Comparison of ENCODE assay signal across 19 mouse cellular contexts in the genomic region with DNA sequence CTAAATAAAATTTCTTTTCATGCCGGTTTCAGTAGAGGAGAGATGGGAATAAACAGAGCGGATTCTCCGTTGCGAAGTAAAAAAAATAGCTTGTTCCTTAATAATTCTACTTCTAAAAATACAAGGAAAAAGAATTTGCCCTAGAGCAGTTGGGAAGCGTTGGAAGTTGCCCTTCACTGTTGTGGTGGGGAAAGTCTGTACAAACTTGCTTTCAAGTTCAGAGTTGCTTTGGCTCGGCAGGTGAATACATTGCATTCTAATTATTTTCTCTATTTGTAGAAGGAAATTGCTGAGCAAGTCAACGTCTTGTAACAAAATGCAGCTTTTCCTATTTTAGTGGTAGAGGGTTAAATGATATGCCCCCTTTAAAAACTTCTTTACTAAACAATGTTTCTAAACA. TPM values are rescaled to one million over a fixed set of nuclear protein-coding genes. Genes with fewer than 3 reads are reported as not detected.
A peak's percentile ranks its signal among the peaks of the same experiment; 100 is the strongest.
DNase-seq lines count a peak whose midpoint lies in the region; ATAC-seq and TF ChIP-seq lines count a peak whose summit lies in the region.
"Had no signal": no experiment of that assay in that cellular context is flagged by ENCODE, and none has a peak within 500 bp of the region (broad histone marks: within the 10 kb centered on the region; RNA-seq: fewer than 3 reads in every experiment).

No protein-coding gene starts in this region.

- H3K27me3 ChIP-seq in lung, postnatal 0 days (replicated peaks; ENCODE audit: insufficient read depth, low read length) = no peaks in the 10 kb centered on the region
- no peaks in the 10 kb centered on the region for H3K27me3 ChIP-seq in hindbrain, embryonic 16.5 days (replicated peaks; ENCODE audit: control insufficient read depth, insufficient read depth, low read length)
- no peaks in the 10 kb centered on the region for H3K27me3 ChIP-seq in neural tube, embryonic 15.5 days (replicated peaks)
- H3K27me3 ChIP-seq: embryonic facial prominence, embryonic 15.5 days; liver, embryonic 15.5 days had no signal

- TF ChIP-seq EP300 in lung, postnatal 0 days (IDR thresholded peaks at IDR 0.05) = no peak

- no peak for TF ChIP-seq POLR2A in lung, adult 2 months (IDR thresholded peaks at IDR 0.05; ENCODE audit: borderline replicate concordance, extremely low read depth, low read depth, low read length)

- H3K36me3 ChIP-seq in lung, postnatal 0 days (ENCODE audit: insufficient read depth, low read length) = no peaks in the 10 kb centered on the region
- H3K36me3 ChIP-seq in hindbrain, embryonic 16.5 days (ENCODE audit: control insufficient read depth, insufficient read depth, low read length) = no peaks in the 10 kb centered on the region
- H3K36me3 ChIP-seq in neural tube, embryonic 15.5 days = no peaks in the 10 kb centered on the region
- H3K36me3 ChIP-seq: G1E; limb, embryonic 10.5 days; liver, embryonic 15.5 days had no signal

- H3K4me3 ChIP-seq in lung, postnatal 0 days (ENCODE audit: low read depth, low read length) = peak overlapping the region; percentile 4; the same call in 1 of the 2 replicates
- peak overlapping the region; percentile 33 for H3K4me3 ChIP-seq in hindbrain, embryonic 16.5 days (ENCODE audit: low read length)
- H3K4me3 ChIP-seq in neural tube, embryonic 15.5 days (replicated peaks) = peak overlapping the region; percentile 36
- H3K4me3 ChIP-seq in lung, adult 2 months (replicated peaks; ENCODE audit: extremely low read depth, low read depth, low read length) = no peak overlapping the region
- H3K4me3 ChIP-seq: embryonic facial prominence, embryonic 15.5 days; limb, embryonic 10.5 days; liver, embryonic 15.5 days had no signal

- H3K4me2 ChIP-seq in lung, postnatal 0 days (replicated peaks; ENCODE audit: low read depth, low read length) = no peak overlapping the region; the same call in 1 of the 2 replicates
- peak overlapping the region; percentile 45 for H3K4me2 ChIP-seq in hindbrain, embryonic 16.5 days (ENCODE audit: low read length)
- H3K4me2 ChIP-seq in neural tube, embryonic 15.5 days = peak overlapping the region; percentile 53
- H3K4me2 ChIP-seq: embryonic facial prominence, embryonic 15.5 days; liver, embryonic 15.5 days had no signal

- no peak overlapping the region for H3K9ac ChIP-seq in lung, postnatal 0 days (replicated peaks; ENCODE audit: low read depth)
- H3K9ac ChIP-seq in hindbrain, embryonic 16.5 days (ENCODE audit: low read depth, low read length) = peak overlapping the region; percentile 48
- peak overlapping the region; percentile 47 for H3K9ac ChIP-seq in neural tube, embryonic 15.5 days (replicated peaks)
- H3K9ac ChIP-seq: embryonic facial prominence, embryonic 15.5 days; liver, embryonic 15.5 days had no signal

- TF ChIP-seq CTCF in lung, postnatal 0 days (IDR thresholded peaks at IDR 0.05) = no peak
- no peak for TF ChIP-seq CTCF in lung, adult 2 months (IDR thresholded peaks at IDR 0.05; ENCODE audit: insufficient read depth, low read length)

- no peaks in the 10 kb centered on the region for H3K9me3 ChIP-seq in lung, postnatal 0 days (ENCODE audit: low read length)
- H3K9me3 ChIP-seq in hindbrain, embryonic 16.5 days (ENCODE audit: control insufficient read depth, low read length) = no peaks in the 10 kb centered on the region
- no peaks in the 10 kb centered on the region for H3K9me3 ChIP-seq in neural tube, embryonic 15.5 days (replicated peaks)
- H3K9me3 ChIP-seq: embryonic facial prominence, embryonic 15.5 days; limb, embryonic 10.5 days; liver, embryonic 15.5 days had no signal

- H3K4me1 ChIP-seq in lung, postnatal 0 days (ENCODE audit: insufficient read depth, low read depth, low read length) = no peaks in the 10 kb centered on the region
- peaks cover 4% of the 10 kb centered on the region for H3K4me1 ChIP-seq in hindbrain, embryonic 16.5 days (ENCODE audit: control insufficient read depth, insufficient read depth, low read depth, low read length)
- H3K4me1 ChIP-seq in neural tube, embryonic 15.5 days = peaks cover 4% of the 10 kb centered on the region; the same call in 1 of the 2 replicates
- no peaks in the 10 kb centered on the region for H3K4me1 ChIP-seq in lung, adult 2 months (ENCODE audit: control insufficient read depth, insufficient read depth, low read length)
- H3K4me1 ChIP-seq: limb, embryonic 10.5 days; liver, embryonic 15.5 days had no signal

- ATAC-seq in lung, postnatal 0 days = no peak
- no peak for ATAC-seq in hindbrain, embryonic 16.5 days
- ATAC-seq in neural tube, embryonic 15.5 days (ENCODE audit: low FRiP score) = no peak

- H3K27ac ChIP-seq in lung, postnatal 0 days (ENCODE audit: low read length) = no peak overlapping the region
- H3K27ac ChIP-seq in hindbrain, embryonic 16.5 days (ENCODE audit: low read depth, low read length) = peak overlapping the region; percentile 59; the same call in 1 of the 2 replicates
- peak overlapping the region; percentile 89 for H3K27ac ChIP-seq in neural tube, embryonic 15.5 days (replicated peaks)
- H3K27ac ChIP-seq: embryonic facial prominence, embryonic 15.5 days; limb, embryonic 10.5 days; liver, embryonic 15.5 days; macrophage had no signal

- WGBS in lung, postnatal 0 days = 88% methylated on average over 7 of the region's 7 CpGs
- WGBS in hindbrain, embryonic 16.5 days = 57% methylated on average over 7 of the region's 7 CpGs
- WGBS in neural tube, embryonic 15.5 days = 65% methylated on average over 7 of the region's 7 CpGs
- WGBS in lung, adult 2 months = 81% methylated on average over 7 of the region's 7 CpGs

- peak; percentile 10 for DNase-seq in cerebellum, postnatal 25 days
- no peak for DNase-seq in cerebellum, adult 9-11 months
- no peak for DNase-seq in lung, postnatal 0 days (ENCODE audit: low spot score)
- DNase-seq in lung, adult 18-20 months = no peak
- DNase-seq in lung, adult 2 months = no peak
- DNase-seq in ovary, postnatal 14 days (ENCODE audit: low spot score) = no peak
- DNase-seq: adrenal gland, postnatal 36 days; heart, adult 11 months; kidney, adult 11 months; layer of hippocampus, adult 9-11 months; right cerebral cortex, postnatal 14 days; thymus, postnatal 14 days had no signal

RNA-seq across cellular contexts. Expression of a gene that starts 6.2 kb away (rescaled TPM):
- polyA plus RNA-seq in lung, postnatal 0 days (2015; fragmentation: Nextera tagmentation; extraction: Ambion mirVana) = not detected in 2 replicates
- not detected in 2 replicates for polyA plus RNA-seq in hindbrain, embryonic 16.5 days (2015; fragmentation: Nextera tagmentation; extraction: Ambion mirVana)
- not detected in 2 replicates for polyA plus RNA-seq in neural tube, embryonic 15.5 days (2015; fragmentation: Nextera tagmentation; extraction: Ambion mirVana)
- not detected in 2 replicates for polyA plus RNA-seq in lung, adult 2 months (2012; rRNA removed)
- polyA plus RNA-seq: embryonic facial prominence, embryonic 15.5 days; G1E; limb, embryonic 10.5 days; liver, embryonic 15.5 days; macrophage had no signal

Comparison
In these comparisons a context has a peak if more than half of its experiments do, and no peak if none do; other contexts are left out.
1. DNase-seq: peak in cerebellum, postnatal 25 days (2 of 2); none in cerebellum, adult 9-11 months (single experiment), lung, postnatal 0 days (single experiment), lung, adult 18-20 months (0 of 2), lung, adult 2 months (single experiment) and ovary, postnatal 14 days (single experiment).